Mouse (Mus musculus) cortical plate, adult 2 months (tissue): ENCODE measurements around the gene Mrps6. TPM values are rescaled to one million over a fixed set of nuclear protein-coding genes. Genes with fewer than 3 reads are reported as not detected.

Experiments used
- H3K27ac ChIP-seq: fragments of 200-500 bp; 2 replicates; pipeline ENCODE4 v1.5.1; 2012; ENCODE audit warnings: low read length, control low read depth, inconsistent platforms; ENCODE audit not compliant: insufficient read depth
- H3K4me1 ChIP-seq: fragments of 200-500 bp; 2 replicates; pipeline ENCODE4 v1.6.1; 2011; ENCODE audit warnings: low read length; ENCODE audit not compliant: control insufficient read depth, insufficient read depth
- H3K4me3 ChIP-seq: fragments of 200-500 bp; 2 replicates; pipeline ENCODE4 v1.5.1; 2011; ENCODE audit warnings: mild to moderate bottlenecking, low read length, control low read depth; ENCODE audit not compliant: insufficient read depth
- CTCF ChIP-seq: fragments of 200-500 bp; IDR thresholded peaks from 2 replicates; pipeline ENCODE4 v1.5.1; 2011; ENCODE audit warnings: mild to moderate bottlenecking, control low read depth, low read length; ENCODE audit not compliant: insufficient read depth; ENCODE audit errors: extremely low read depth
- POLR2A ChIP-seq: fragments of 200-500 bp; IDR thresholded peaks from 2 replicates; pipeline ENCODE4 v1.6.1; 2011; ENCODE audit warnings: mild to moderate bottlenecking, low read length, control low read depth; ENCODE audit not compliant: insufficient read depth; ENCODE audit errors: extremely low read depth
- polyA plus RNA-seq: library from polyadenylated mRNA; depleted of rRNA; stranded (reverse); fragments of >200 nt; gene quantifications from 2 replicates; pipeline ENCODE4 v1.2.3, GENCODE M21; 2012

Mrps6 gene
- polyA plus RNA-seq, 1 experiment, result 51.8 TPM

GRCm38 (mm10) chr16:92037891-92038607, 20.0 kb upstream of the Mrps6 start:
- TF ChIP-seq POLR2A, result no peak
- no peak for TF ChIP-seq CTCF
- no peak overlapping the region for H3K27ac ChIP-seq
- no peaks in the 10 kb centered on the region for H3K4me1 ChIP-seq
- no peak overlapping the region for H3K4me3 ChIP-seq

- H3K4me1 ChIP-seq, result no peaks in the 10 kb centered on the region
- no peak overlapping the region for H3K4me3 ChIP-seq
- TF ChIP-seq POLR2A, result no peak
- no peak for TF ChIP-seq CTCF
- H3K27ac ChIP-seq, result no peak overlapping the region
Observed at GRCm38 (mm10) chr16:92039421-92039820, 18.6 kb upstream of the Mrps6 start.

- Histone ChIP-seq H3K27ac (no peak overlapping the region), H3K4me3 (no peak overlapping the region), H3K4me1 (no peaks in the 10 kb centered on the region)
- TF ChIP-seq CTCF, result no peak
- TF ChIP-seq POLR2A, result no peak
Observed at GRCm38 (mm10) chr16:92039966-92040365, 18.1 kb upstream of the Mrps6 start.

DNA sequence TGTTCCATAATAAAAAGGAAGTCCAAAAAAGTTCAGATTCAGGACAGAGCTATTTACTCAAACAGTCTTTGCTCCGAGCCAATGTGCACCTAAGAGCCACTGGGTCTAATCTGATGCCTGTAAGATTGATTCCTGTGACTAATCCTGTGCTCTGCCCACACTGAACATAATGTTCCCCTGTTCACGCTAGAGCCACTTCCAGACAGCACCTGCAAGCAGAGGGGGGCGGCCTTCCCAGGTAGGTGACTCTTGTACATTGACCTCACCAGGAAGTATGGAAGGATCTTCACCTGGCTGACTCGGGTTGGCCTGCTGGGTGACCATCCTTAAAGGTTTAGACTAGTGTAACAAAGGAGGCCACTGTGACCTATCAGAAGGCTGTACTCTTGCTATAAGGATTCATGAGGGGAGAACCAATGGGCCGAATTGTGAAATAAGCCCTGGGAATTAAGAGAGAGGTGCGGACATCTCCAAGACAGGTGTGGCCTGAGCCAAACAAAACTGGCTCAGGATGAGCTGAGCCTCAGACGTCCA, 6.2 kb upstream of the Mrps6 start:
- H3K4me3 ChIP-seq, result no peak overlapping the region
- TF ChIP-seq POLR2A (no peak), CTCF (no peak)
- no peak overlapping the region for H3K27ac ChIP-seq
- no peaks in the 10 kb centered on the region for H3K4me1 ChIP-seq

GRCm38 (mm10) chr16:92052569-92052968, 5.5 kb upstream of the Mrps6 start:
- TF ChIP-seq POLR2A (no peak), CTCF (no peak)
- Histone ChIP-seq H3K4me1 (no peaks in the 10 kb centered on the region; the same call in 1 of the 2 replicates), H3K27ac (no peak overlapping the region), H3K4me3 (no peak overlapping the region)

- no peak overlapping the region for H3K27ac ChIP-seq
- no peak overlapping the region for H3K4me3 ChIP-seq
- peaks cover 5% of the 10 kb centered on the region; the same call in 1 of the 2 replicates for H3K4me1 ChIP-seq
- TF ChIP-seq CTCF (no peak), POLR2A (no peak)
Observed at GRCm38 (mm10) chr16:92056711-92057110, 1.4 kb upstream of the Mrps6 start.

GRCm38 (mm10) chr16:92057456-92057851, 616 bp upstream of the Mrps6 start:
- TF ChIP-seq CTCF, result no peak
- no peak for TF ChIP-seq POLR2A
- peak overlapping the region; percentile 37 for H3K27ac ChIP-seq
- H3K4me1 ChIP-seq, result peaks cover 5% of the 10 kb centered on the region; the same call in 1 of the 2 replicates
- H3K4me3 ChIP-seq, result peak overlapping the region; percentile 57

DNA sequence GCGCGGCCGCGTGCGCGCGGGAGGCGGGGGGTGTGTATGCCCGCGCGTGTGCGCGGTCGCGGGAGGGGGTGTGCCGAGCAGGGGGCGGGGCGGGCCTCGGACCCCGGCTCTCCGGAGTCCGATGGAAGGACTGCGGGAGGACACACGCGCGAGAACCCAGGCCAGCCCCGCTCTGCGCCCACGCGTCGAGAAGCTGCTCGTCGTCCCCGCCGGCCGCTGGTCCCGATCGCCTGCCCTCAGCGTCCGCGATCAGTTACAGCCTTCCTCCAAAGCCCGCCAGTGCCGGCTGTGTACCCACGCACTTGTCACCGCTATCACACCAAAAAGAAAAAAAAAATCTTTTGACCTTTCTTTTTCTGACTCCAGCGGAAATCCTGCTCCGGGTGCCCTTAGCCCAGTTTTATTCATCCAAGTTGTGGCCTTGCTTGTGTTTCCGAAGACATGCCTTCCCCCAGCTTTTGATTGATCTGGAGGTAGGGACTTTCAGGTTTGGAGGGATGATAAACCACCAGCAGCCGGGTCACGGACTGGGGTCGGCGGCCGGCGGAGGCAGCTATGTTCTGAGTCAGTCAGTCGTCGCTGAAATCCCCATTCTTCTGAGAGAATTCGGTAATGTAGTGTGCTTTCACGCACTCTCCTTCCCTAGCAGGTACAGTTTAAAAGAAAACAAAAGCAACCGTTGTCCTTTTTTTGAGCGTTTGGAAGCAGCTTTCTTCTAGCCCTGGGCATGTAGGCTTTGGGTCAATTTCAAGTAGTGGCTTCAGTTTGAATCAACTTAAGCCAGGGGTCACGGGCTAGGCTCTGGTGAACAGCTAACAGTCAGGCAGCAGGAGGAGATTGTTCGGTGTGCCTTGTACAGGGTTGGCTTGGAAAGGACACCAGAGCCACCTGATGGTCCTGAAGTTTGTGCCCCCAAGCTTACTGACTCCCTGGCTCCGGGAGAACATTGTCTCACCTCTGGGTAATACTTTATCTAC, 862 bp downstream of the Mrps6 start:
- Histone ChIP-seq H3K4me1 (peaks cover 5% of the 10 kb centered on the region; the same call in 1 of the 2 replicates), H3K27ac (no peak overlapping the region), H3K4me3 (peak overlapping the region; percentile 57)
- TF ChIP-seq CTCF, result no peak
- no peak for TF ChIP-seq POLR2A

- Histone ChIP-seq H3K27ac (no peak overlapping the region), H3K4me1 (peaks cover 5% of the 10 kb centered on the region; the same call in 1 of the 2 replicates), H3K4me3 (peak overlapping the region; percentile 57)
- TF ChIP-seq POLR2A (no peak), CTCF (no peak)
Observed at GRCm38 (mm10) chr16:92060213-92060612, 2.1 kb downstream of the Mrps6 start.

DNA sequence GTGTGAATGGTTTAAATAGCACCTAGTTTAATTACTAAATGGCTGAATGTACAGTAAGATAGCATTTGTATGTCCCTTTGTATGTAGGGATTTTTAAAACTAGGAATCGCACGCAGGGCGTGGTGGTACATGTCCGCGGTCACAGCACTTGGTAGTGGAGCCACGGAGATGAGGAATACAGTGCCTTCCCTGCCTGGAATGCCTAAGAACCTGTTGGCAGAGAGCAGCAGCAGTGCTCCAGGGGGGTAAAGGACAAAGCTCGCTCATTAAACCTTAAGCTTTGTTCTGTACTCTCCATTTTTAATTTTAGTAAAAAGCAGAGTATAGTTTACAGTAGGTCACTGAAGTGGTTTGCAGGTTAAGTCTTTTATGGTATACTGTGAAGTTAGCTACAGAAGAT, 3.5 kb downstream of the Mrps6 start:
- peaks cover 5% of the 10 kb centered on the region; the same call in 1 of the 2 replicates for H3K4me1 ChIP-seq
- H3K27ac ChIP-seq, result no peak overlapping the region
- no peak for TF ChIP-seq CTCF
- no peak for TF ChIP-seq POLR2A
- H3K4me3 ChIP-seq, result no peak overlapping the region
